In genomic region chr3:154092466-154092865, GRCm38 (mm10) we compare ENCODE assay signal across 12 mouse cellular contexts.
DNase-seq lines count a peak whose midpoint lies in the region; ATAC-seq and TF ChIP-seq lines count a peak whose summit lies in the region.
"Had no signal": no experiment of that assay in that cellular context is flagged by ENCODE, and none has a peak within 500 bp of the region (broad histone marks: within the 10 kb centered on the region; RNA-seq: fewer than 3 reads in every experiment).

No protein-coding gene starts in this region.

- 0 out of 4 replicates have a peak, but pooled peaks cover 0 to 4% of the 10 kb centered on the region in 2 experiments for H3K4me1 ChIP-seq in heart, embryonic 14.5 days (ENCODE audit: control insufficient read depth in 2 of 2, insufficient read depth in 2 of 2, low read length in 2 of 2)
- H3K4me1 ChIP-seq in embryonic facial prominence, embryonic 12.5 days = peaks cover 13% of the 10 kb centered on the region
- H3K4me1 ChIP-seq in intestine, postnatal 0 days (replicated peaks; ENCODE audit: control insufficient read depth, insufficient read depth, low read length) = no peaks in the 10 kb centered on the region
- H3K4me1 ChIP-seq in midbrain, embryonic 13.5 days (replicated peaks) = 0 out of 2 replicates have a peak, but pooled peaks cover 15% of the 10 kb centered on the region

- no peaks in the 10 kb centered on the region for H3K9me3 ChIP-seq in heart, embryonic 14.5 days (ENCODE audit: control insufficient read depth, low read length)
- H3K9me3 ChIP-seq in embryonic facial prominence, embryonic 12.5 days = no peaks in the 10 kb centered on the region
- H3K9me3 ChIP-seq in intestine, postnatal 0 days (ENCODE audit: control insufficient read depth) = no peaks in the 10 kb centered on the region
- no peaks in the 10 kb centered on the region for H3K9me3 ChIP-seq in midbrain, embryonic 13.5 days
- H3K9me3 ChIP-seq: megakaryocyte, embryonic 14.5 days had no signal

- H3K27ac ChIP-seq in heart, embryonic 14.5 days (replicated peaks in 1 of 2; ENCODE audit: control insufficient read depth in 1 of 2, insufficient read depth in 1 of 2, low read depth in 2 of 2, low read length in 2 of 2) = no peak overlapping the region
- H3K27ac ChIP-seq in embryonic facial prominence, embryonic 12.5 days = no peak overlapping the region
- no peak overlapping the region for H3K27ac ChIP-seq in intestine, postnatal 0 days (ENCODE audit: low read depth, low read length)
- H3K27ac ChIP-seq in midbrain, embryonic 13.5 days = peak overlapping the region; percentile 54

- no peak for TF ChIP-seq CTCF in intestine, postnatal 0 days (IDR thresholded peaks at IDR 0.05; ENCODE audit: low read depth)

- no peak for DNase-seq in heart, adult 11 months
- no peak for DNase-seq in kidney, adult 18-20 months
- no peak for DNase-seq in cerebellum, postnatal 14 days
- DNase-seq in layer of hippocampus, adult 9-11 months = no peak
- DNase-seq: adrenal gland, postnatal 10 days; right cerebral cortex, postnatal 14 days had no signal

- ATAC-seq in heart, embryonic 14.5 days (ENCODE audit: insufficient number of reproducible peaks, insufficient read depth, low FRiP score, low read depth) = no peak
- ATAC-seq in embryonic facial prominence, embryonic 12.5 days (ENCODE audit: insufficient number of reproducible peaks, insufficient read depth, low FRiP score, low TSS enrichment) = peak; percentile 52; the same call in 1 of the 2 replicates
- no peak for ATAC-seq in intestine, postnatal 0 days
- ATAC-seq in midbrain, embryonic 13.5 days = no peak

- no peaks in the 10 kb centered on the region for H3K27me3 ChIP-seq in heart, embryonic 14.5 days (ENCODE audit: control insufficient read depth, insufficient read depth, low read length)
- H3K27me3 ChIP-seq in embryonic facial prominence, embryonic 12.5 days = no peaks in the 10 kb centered on the region
- no peaks in the 10 kb centered on the region for H3K27me3 ChIP-seq in intestine, postnatal 0 days (replicated peaks; ENCODE audit: control insufficient read depth, insufficient read depth, low read length)
- no peaks in the 10 kb centered on the region for H3K27me3 ChIP-seq in midbrain, embryonic 13.5 days
- H3K27me3 ChIP-seq: CH12.LX; megakaryocyte, embryonic 14.5 days had no signal

- 0 out of 4 replicates have a peak overlapping the region, but pooled peaks of 1 of the 2 experiments have one; percentile 1 for H3K4me3 ChIP-seq in heart, embryonic 14.5 days (ENCODE audit: control insufficient read depth in 1 of 2, insufficient read depth in 1 of 2, low read depth in 1 of 2, low read length in 2 of 2)
- H3K4me3 ChIP-seq in embryonic facial prominence, embryonic 12.5 days = no peak overlapping the region
- H3K4me3 ChIP-seq in intestine, postnatal 0 days (ENCODE audit: low read depth, low read length) = no peak overlapping the region
- H3K4me3 ChIP-seq in midbrain, embryonic 13.5 days (replicated peaks) = no peak overlapping the region
- H3K4me3 ChIP-seq: megakaryocyte, embryonic 14.5 days had no signal

- no peaks in the 10 kb centered on the region for H3K36me3 ChIP-seq in heart, embryonic 14.5 days (ENCODE audit: control insufficient read depth, insufficient read depth, low read length)
- H3K36me3 ChIP-seq in embryonic facial prominence, embryonic 12.5 days = no peaks in the 10 kb centered on the region
- no peaks in the 10 kb centered on the region for H3K36me3 ChIP-seq in intestine, postnatal 0 days (ENCODE audit: control insufficient read depth, insufficient read depth)
- H3K36me3 ChIP-seq in midbrain, embryonic 13.5 days = no peaks in the 10 kb centered on the region

- H3K9ac ChIP-seq in heart, embryonic 14.5 days (ENCODE audit: low read length) = no peak overlapping the region
- no peak overlapping the region for H3K9ac ChIP-seq in embryonic facial prominence, embryonic 12.5 days
- H3K9ac ChIP-seq in intestine, postnatal 0 days (ENCODE audit: low read depth, low read length) = no peak overlapping the region
- no peak overlapping the region for H3K9ac ChIP-seq in midbrain, embryonic 13.5 days (replicated peaks)

- WGBS in heart, embryonic 14.5 days = 47% methylated on average over 7 of the region's 7 CpGs
- 53% methylated on average over 7 of the region's 7 CpGs for WGBS in embryonic facial prominence, embryonic 12.5 days
- 32% methylated on average over 7 of the region's 7 CpGs for WGBS in intestine, postnatal 0 days
- 50% methylated on average over 7 of the region's 7 CpGs for whole genome bisulfite sequencing in midbrain, embryonic 13.5 days

- peak overlapping the region; percentile 36 for H3K4me2 ChIP-seq in heart, embryonic 14.5 days (ENCODE audit: low read length)
- no peak overlapping the region for H3K4me2 ChIP-seq in embryonic facial prominence, embryonic 12.5 days (replicated peaks)
- H3K4me2 ChIP-seq in intestine, postnatal 0 days (replicated peaks; ENCODE audit: low read depth) = peak overlapping the region; percentile 10; the same call in 1 of the 2 replicates
- no peak overlapping the region for H3K4me2 ChIP-seq in midbrain, embryonic 13.5 days (replicated peaks)

Comparison
In these comparisons a context has a peak if more than half of its experiments do, and no peak if none do; other contexts are left out.
1. H3K4me2 ChIP-seq: peak in heart, embryonic 14.5 days (single experiment) and intestine, postnatal 0 days (single experiment); none in embryonic facial prominence, embryonic 12.5 days (single experiment) and midbrain, embryonic 13.5 days (single experiment).